Mouse (Mus musculus): ENCODE measurements at regions not wholly inside any gene's neighbourhood (a gene's known extent, or its start where the extent isn't known, plus 50 kb on each side); places are given as distances from the start of the nearest gene placed in this dataset.

GRCm38 (mm10) chr4:26273754-26274153 is 72.9 kb downstream of the Manea start:
- Histone ChIP-seq H3K4me2 (ENCODE audit: low read length) (no peak overlapping the region), H3K9me3 (replicated peaks; ENCODE audit: low read length) (no peaks in the 10 kb centered on the region), H3K4me3 (replicated peaks; ENCODE audit: low read depth, low read length) (no peak overlapping the region), H3K27ac (no peak overlapping the region), H3K9ac (ENCODE audit: low read depth, low read length) (no peak overlapping the region), H3K27me3 (ENCODE audit: insufficient read depth, low read length) (no peaks in the 10 kb centered on the region), H3K36me3 (ENCODE audit: insufficient read depth, low read length) (no peaks in the 10 kb centered on the region), H3K4me1 (replicated peaks; ENCODE audit: insufficient read depth, low read length) (no peaks in the 10 kb centered on the region)
- no peak for ATAC-seq (replicated peaks; ENCODE audit: low FRiP score, low read depth)
- no peak for TF ChIP-seq CTCF (IDR thresholded peaks at IDR 0.05; ENCODE audit: low read depth)
- DNase-seq (ENCODE audit: low spot score) = no peak

GRCm38 (mm10) chr4:26259230-26260029 is 87.3 kb downstream of the Manea start:
- Histone ChIP-seq H3K4me3 (replicated peaks; ENCODE audit: low read depth, low read length) (no peak overlapping the region), H3K4me1 (replicated peaks; ENCODE audit: insufficient read depth, low read length) (no peaks in the 10 kb centered on the region), H3K4me2 (ENCODE audit: low read length) (no peak overlapping the region), H3K9me3 (replicated peaks; ENCODE audit: low read length) (no peaks in the 10 kb centered on the region), H3K27me3 (ENCODE audit: insufficient read depth, low read length) (no peaks in the 10 kb centered on the region), H3K9ac (ENCODE audit: low read depth, low read length) (no peak overlapping the region), H3K36me3 (ENCODE audit: insufficient read depth, low read length) (no peaks in the 10 kb centered on the region), H3K27ac (no peak overlapping the region)
- ATAC-seq (replicated peaks; ENCODE audit: low FRiP score, low read depth) (no peak), DNase-seq (ENCODE audit: low spot score) (peak; percentile 14)
- 73% methylated on average over 1 of the region's 1 CpGs for WGBS
- no peak for TF ChIP-seq CTCF (IDR thresholded peaks at IDR 0.05; ENCODE audit: low read depth)

- Histone ChIP-seq H3K4me2 (ENCODE audit: low read length) (no peak overlapping the region), H3K4me3 (replicated peaks; ENCODE audit: low read depth, low read length) (no peak overlapping the region), H3K4me1 (replicated peaks; ENCODE audit: insufficient read depth, low read length) (no peaks in the 10 kb centered on the region), H3K27me3 (ENCODE audit: insufficient read depth, low read length) (no peaks in the 10 kb centered on the region), H3K9ac (ENCODE audit: low read depth, low read length) (no peak overlapping the region), H3K27ac (no peak overlapping the region), H3K36me3 (ENCODE audit: insufficient read depth, low read length) (no peaks in the 10 kb centered on the region), H3K9me3 (replicated peaks; ENCODE audit: low read length) (no peaks in the 10 kb centered on the region)
- 49% methylated on average over 3 of the region's 3 CpGs for WGBS
- DNase-seq (ENCODE audit: low spot score) (no peak), ATAC-seq (replicated peaks; ENCODE audit: low FRiP score, low read depth) (no peak)
- TF ChIP-seq CTCF (IDR thresholded peaks at IDR 0.05; ENCODE audit: low read depth) = no peak
These were observed 90.8 kb downstream of the Manea start for GRCm38 (mm10) chr4:26255889-26256288.

DNA sequence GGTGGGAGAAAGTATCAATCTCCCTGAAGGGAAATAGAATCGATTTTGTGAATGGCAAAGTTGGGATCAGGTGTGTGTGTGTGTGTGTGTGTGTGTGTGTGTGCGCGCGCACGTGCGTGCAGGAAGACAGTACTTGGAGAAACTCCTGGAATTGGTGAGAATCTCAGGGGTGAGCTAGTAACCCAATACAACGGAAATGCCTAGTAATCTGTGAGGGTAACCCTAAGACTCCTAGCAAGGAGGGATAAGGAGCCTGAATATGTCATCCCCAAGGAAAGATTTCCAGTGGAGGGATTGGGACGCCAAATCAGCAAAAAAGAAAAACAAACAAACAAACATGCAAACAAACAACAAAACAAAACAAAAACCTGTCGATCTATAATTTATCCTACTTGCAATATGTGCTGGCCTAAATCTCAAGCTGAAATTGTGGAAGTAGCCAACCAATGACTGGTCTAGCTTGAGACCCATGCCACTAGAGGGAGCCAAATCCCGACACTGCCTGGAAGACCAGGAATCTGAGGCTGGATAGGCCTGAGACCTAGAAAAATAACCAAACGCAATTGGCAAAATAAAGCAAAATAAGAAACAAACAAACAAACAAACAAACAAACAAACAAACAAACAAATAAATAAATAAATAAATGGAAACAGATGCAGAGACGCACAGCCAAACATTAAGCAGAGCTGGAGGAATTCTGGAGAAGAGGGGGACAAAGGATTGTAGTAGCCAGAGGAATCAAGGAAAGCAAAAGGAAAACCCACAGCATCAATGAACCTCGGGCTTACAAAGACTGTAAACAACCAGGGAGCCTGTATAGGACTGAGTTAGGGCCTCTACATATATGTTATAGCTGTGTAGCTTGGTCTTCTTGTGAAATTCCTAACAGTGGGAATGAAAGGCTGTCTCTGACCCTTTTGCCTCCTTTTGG is 98.5 kb downstream of the Manea start:
- peak; percentile 78 for DNase-seq (ENCODE audit: low spot score)
- Histone ChIP-seq H3K9me3 (replicated peaks; ENCODE audit: low read length) (no peaks in the 10 kb centered on the region), H3K36me3 (ENCODE audit: insufficient read depth, low read length) (no peaks in the 10 kb centered on the region), H3K27me3 (ENCODE audit: insufficient read depth, low read length) (no peaks in the 10 kb centered on the region), H3K4me3 (replicated peaks; ENCODE audit: low read depth, low read length) (no peak overlapping the region), H3K4me1 (replicated peaks; ENCODE audit: insufficient read depth, low read length) (no peaks in the 10 kb centered on the region), H3K9ac (ENCODE audit: low read depth, low read length) (no peak overlapping the region), H3K4me2 (ENCODE audit: low read length) (no peak overlapping the region), H3K27ac (no peak overlapping the region)
- peak; percentile 87 for TF ChIP-seq CTCF (IDR thresholded peaks at IDR 0.05; ENCODE audit: low read depth)
- peak; percentile 76 for ATAC-seq (replicated peaks; ENCODE audit: low FRiP score, low read depth)
- WGBS = 65% methylated on average over 13 of the region's 13 CpGs

DNA sequence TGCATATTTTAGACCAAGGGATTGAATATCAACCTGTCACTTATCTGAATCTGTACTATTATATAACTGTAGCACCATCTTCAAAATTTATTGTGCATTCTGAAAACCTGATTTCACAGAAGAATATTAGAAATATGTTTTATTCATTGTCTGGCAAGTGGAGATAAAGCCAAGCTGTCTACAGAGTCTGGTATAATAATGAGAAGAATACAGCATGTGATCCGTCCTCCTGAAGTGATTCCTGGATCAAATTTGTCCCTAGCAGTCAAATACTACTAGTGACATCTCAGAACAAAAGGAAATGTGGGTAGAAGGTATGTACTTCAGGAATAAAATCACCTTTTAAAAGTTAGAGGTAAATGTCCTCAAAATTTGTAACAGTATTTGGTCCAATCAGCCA is 123.4 kb downstream of the Manea start:
- no peak for TF ChIP-seq CTCF (IDR thresholded peaks at IDR 0.05; ENCODE audit: low read depth)

More for the DNA sequence above, 123.4 kb downstream of the Manea start:
- DNase-seq (ENCODE audit: low spot score) (no peak), ATAC-seq (replicated peaks; ENCODE audit: low FRiP score, low read depth) (no peak)
- Histone ChIP-seq H3K4me2 (ENCODE audit: low read length) (no peak overlapping the region), H3K9ac (ENCODE audit: low read depth, low read length) (no peak overlapping the region), H3K27me3 (ENCODE audit: insufficient read depth, low read length) (no peaks in the 10 kb centered on the region), H3K27ac (no peak overlapping the region), H3K4me3 (replicated peaks; ENCODE audit: low read depth, low read length) (no peak overlapping the region), H3K9me3 (replicated peaks; ENCODE audit: low read length) (no peaks in the 10 kb centered on the region), H3K36me3 (ENCODE audit: insufficient read depth, low read length) (no peaks in the 10 kb centered on the region), H3K4me1 (replicated peaks; ENCODE audit: insufficient read depth, low read length) (no peaks in the 10 kb centered on the region)
- 85% methylated on average over 1 of the region's 1 CpGs for WGBS
